ENCODE assay signal across 17 mouse cellular contexts in the genomic region with DNA sequence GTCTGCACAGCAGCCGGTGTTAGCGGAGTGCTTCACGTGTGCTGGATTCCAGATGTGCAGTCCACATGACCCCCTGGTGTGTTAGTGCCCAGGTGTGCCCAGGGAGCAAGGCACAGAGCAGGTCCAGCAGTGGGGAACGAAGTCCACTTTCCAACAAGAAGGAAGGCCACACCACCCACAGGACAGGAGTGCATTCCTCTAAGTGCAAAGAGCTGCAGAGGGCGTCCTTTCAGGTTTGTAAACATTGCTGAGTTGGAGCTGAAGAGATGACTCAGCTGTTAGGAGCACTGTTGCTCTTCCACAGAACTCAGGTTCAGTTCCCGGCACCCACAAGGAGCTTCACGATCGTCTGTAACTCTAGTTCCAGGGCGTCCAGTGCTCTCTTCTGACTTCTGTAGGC. TPM values are rescaled to one million over a fixed set of nuclear protein-coding genes. Genes with fewer than 3 reads are reported as not detected.
A peak's percentile ranks its signal among the peaks of the same experiment; 100 is the strongest.
DNase-seq lines count a peak whose midpoint lies in the region; ATAC-seq and TF ChIP-seq lines count a peak whose summit lies in the region.
"Had no signal": no experiment of that assay in that cellular context is flagged by ENCODE, and none has a peak within 500 bp of the region (broad histone marks: within the 10 kb centered on the region; RNA-seq: fewer than 3 reads in every experiment).

No protein-coding gene starts in this region.

- H3K27me3 ChIP-seq in lung, postnatal 0 days (replicated peaks; ENCODE audit: insufficient read depth, low read length): no peaks in the 10 kb centered on the region
- H3K27me3 ChIP-seq in stomach, embryonic 16.5 days (ENCODE audit: control insufficient read depth, insufficient read depth, low read length): no peaks in the 10 kb centered on the region
- H3K27me3 ChIP-seq: forebrain, embryonic 13.5 days; limb, embryonic 12.5 days; neural tube, embryonic 13.5 days; stomach, embryonic 15.5 days had no signal

- ATAC-seq in lung, postnatal 0 days: no peak
- 0 out of 2 replicates have a peak, but pooled peaks have one; percentile 8 for ATAC-seq in erythroblast, adult 5-6 weeks (replicated peaks; ENCODE audit: low FRiP score, poor library complexity, severe bottlenecking)
- no peak for ATAC-seq in stomach, embryonic 16.5 days (ENCODE audit: insufficient read depth, low FRiP score)
- ATAC-seq: forebrain, embryonic 13.5 days had no signal

- H3K4me1 ChIP-seq in lung, postnatal 0 days (ENCODE audit: insufficient read depth, low read depth, low read length): peaks cover 32% of the 10 kb centered on the region; the same call in 1 of the 2 replicates
- H3K4me1 ChIP-seq in stomach, embryonic 16.5 days (ENCODE audit: control insufficient read depth, insufficient read depth, low read length): peaks cover 51% of the 10 kb centered on the region

- H3K4me2 ChIP-seq in lung, postnatal 0 days (replicated peaks; ENCODE audit: low read depth, low read length): no peak overlapping the region
- no peak overlapping the region for H3K4me2 ChIP-seq in stomach, embryonic 16.5 days (ENCODE audit: low read depth, low read length)
- H3K4me2 ChIP-seq: forebrain, embryonic 13.5 days; heart, embryonic 11.5 days; limb, embryonic 12.5 days; neural tube, embryonic 13.5 days had no signal

- TF ChIP-seq CTCF in lung, postnatal 0 days (IDR thresholded peaks at IDR 0.05): peak; percentile 31

- H3K9ac ChIP-seq in lung, postnatal 0 days (replicated peaks; ENCODE audit: low read depth): no peak overlapping the region
- H3K9ac ChIP-seq in stomach, embryonic 16.5 days (ENCODE audit: low read length): no peak overlapping the region
- H3K9ac ChIP-seq: forebrain, embryonic 13.5 days; limb, embryonic 12.5 days; neural tube, embryonic 13.5 days; stomach, embryonic 15.5 days had no signal

- DNase-seq in kidney, adult 11 months: peak; percentile 75
- no peak for DNase-seq in kidney, postnatal 4 days
- peak; percentile 44 for DNase-seq in lung, postnatal 0 days (ENCODE audit: low spot score)
- DNase-seq in lung, postnatal 4 days: no peak
- DNase-seq in thymus, postnatal 10 days (ENCODE audit: low spot score in 2 of 2): no peak
- no peak for DNase-seq in embryo, embryonic 10.5 days (ENCODE audit: low spot score)
- DNase-seq: cerebellum, postnatal 25 days; gastrocnemius, postnatal 25 days; heart, postnatal 36 days; thymus, postnatal 14 days had no signal

- no peak for TF ChIP-seq EP300 in lung, postnatal 0 days (IDR thresholded peaks at IDR 0.05)

- 68% methylated on average over 9 of the region's 9 CpGs for WGBS in lung, postnatal 0 days
- 82% methylated on average over 9 of the region's 9 CpGs for WGBS in stomach, embryonic 16.5 days

- no peaks in the 10 kb centered on the region for H3K9me3 ChIP-seq in lung, postnatal 0 days (ENCODE audit: low read length)
- H3K9me3 ChIP-seq in stomach, embryonic 16.5 days (replicated peaks; ENCODE audit: control insufficient read depth, low read length): no peaks in the 10 kb centered on the region
- H3K9me3 ChIP-seq: forebrain, embryonic 13.5 days; limb, embryonic 12.5 days; neural tube, embryonic 13.5 days; stomach, embryonic 15.5 days had no signal

- peak overlapping the region; percentile 63 for H3K27ac ChIP-seq in lung, postnatal 0 days (ENCODE audit: low read length)
- H3K27ac ChIP-seq in stomach, embryonic 16.5 days (ENCODE audit: low read length): 0 out of 2 replicates have a peak overlapping the region, but pooled peaks have one; percentile 19
- H3K27ac ChIP-seq: forebrain, embryonic 13.5 days; limb, embryonic 12.5 days had no signal

- H3K4me3 ChIP-seq in lung, postnatal 0 days (ENCODE audit: low read depth, low read length): no peak overlapping the region
- no peak overlapping the region for H3K4me3 ChIP-seq in stomach, embryonic 16.5 days (replicated peaks; ENCODE audit: low read length)
- H3K4me3 ChIP-seq: forebrain, embryonic 13.5 days; limb, embryonic 12.5 days; neural tube, embryonic 13.5 days; stomach, embryonic 15.5 days had no signal

- no peaks in the 10 kb centered on the region for H3K36me3 ChIP-seq in lung, postnatal 0 days (ENCODE audit: insufficient read depth, low read length)
- no peaks in the 10 kb centered on the region for H3K36me3 ChIP-seq in stomach, embryonic 16.5 days (ENCODE audit: control insufficient read depth, insufficient read depth, low read length)
- H3K36me3 ChIP-seq: neural tube, embryonic 13.5 days; stomach, embryonic 15.5 days had no signal

RNA-seq across cellular contexts. Expression of gene Zfp710, which starts 28.5 kb away (rescaled TPM):
- polyA plus RNA-seq in lung, postnatal 0 days (2015; fragmentation: Nextera tagmentation; extraction: Ambion mirVana): 11.1 and 12.9 TPM in 2 replicates
- 6.9 and 8.8 TPM in 2 replicates for total RNA-seq in erythroblast, adult 5-6 weeks (2015; ENCODE audit: low replicate concordance)
- 5.1 and 6.0 TPM in 2 replicates for total RNA-seq in erythroblast, adult 5-6 weeks (2017; ENCODE audit: low replicate concordance)
- 14.3 and 16.7 TPM in 2 replicates for polyA plus RNA-seq in stomach, embryonic 16.5 days (2015; fragmentation: Nextera tagmentation; extraction: Ambion mirVana)

Comparison
In these comparisons a context has a peak if more than half of its experiments do, and no peak if none do; other contexts are left out.
1. DNase-seq: peak in kidney, adult 11 months (single experiment) and lung, postnatal 0 days (single experiment); none in kidney, postnatal 4 days (0 of 2), lung, postnatal 4 days (0 of 2), thymus, postnatal 10 days (0 of 2) and embryo, embryonic 10.5 days (single experiment).